Mouse (Mus musculus) embryonic fibroblast, embryonic 13.5 days (primary cell): ENCODE measurements around the gene Aadacl4.

ENCODE experiments used
- CTCF ChIP-seq: IDR thresholded peaks from 2 replicates; pipeline ENCODE4 v1.5.1; 2011; ENCODE audit warnings: mild to moderate bottlenecking, control low read depth, low read length, moderate library complexity, borderline replicate concordance; ENCODE audit not compliant: insufficient read depth
- POLR2A ChIP-seq: IDR thresholded peaks from 2 replicates; pipeline ENCODE4 v1.6.1; 2011; ENCODE audit warnings: low read depth, mild to moderate bottlenecking, control low read depth, low read length, moderate library complexity

DNA sequence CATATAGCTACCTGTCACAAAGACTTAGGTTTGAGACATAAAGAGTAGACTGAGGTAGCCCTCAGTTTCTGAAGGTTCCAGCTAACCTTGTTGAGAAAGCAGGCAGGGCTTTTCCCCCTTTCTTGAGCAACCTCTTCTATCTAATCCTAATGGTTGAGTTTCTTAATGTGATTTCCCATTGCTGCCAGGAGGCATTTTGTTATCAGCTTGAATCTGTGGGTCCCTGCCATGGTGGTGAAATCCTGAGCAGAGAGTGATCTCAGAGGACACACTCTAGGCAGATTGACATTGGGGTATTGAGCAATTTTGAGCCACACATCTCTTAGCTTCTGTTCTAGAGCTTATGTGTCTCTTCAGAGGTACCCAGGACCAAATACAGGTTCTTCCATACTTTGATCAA is 24.8 kb downstream of the Aadacl4 start:
- TF ChIP-seq POLR2A (no peak), CTCF (no peak)
